ENCODE assay signal across 28 mouse cellular contexts in genomic region chr6:101446720-101447119, GRCm38 (mm10).
DNase-seq lines count a peak whose midpoint lies in the region; ATAC-seq lines count a peak whose summit lies in the region.
"Had no signal": no experiment of that assay in that cellular context is flagged by ENCODE, and none has a peak within 500 bp of the region (broad histone marks: within the 10 kb centered on the region; RNA-seq: fewer than 3 reads in every experiment).

No protein-coding gene starts in this region.

- no peak overlapping the region for H3K9ac ChIP-seq in intestine, embryonic 14.5 days (ENCODE audit: low read length)
- H3K9ac ChIP-seq in intestine, embryonic 16.5 days (ENCODE audit: low read depth, low read length), result no peak overlapping the region
- H3K9ac ChIP-seq: embryonic facial prominence, embryonic 13.5 days; heart, embryonic 13.5 days; hindbrain, embryonic 14.5 days; limb, embryonic 13.5 days; liver, embryonic 12.5 days; liver, postnatal 0 days; neural tube, embryonic 12.5 days had no signal

- no peaks in the 10 kb centered on the region for H3K27me3 ChIP-seq in intestine, embryonic 14.5 days (replicated peaks; ENCODE audit: control insufficient read depth, insufficient read depth, low read length)
- no peaks in the 10 kb centered on the region for H3K27me3 ChIP-seq in intestine, embryonic 16.5 days (replicated peaks; ENCODE audit: control insufficient read depth, insufficient read depth, low read length)
- H3K27me3 ChIP-seq: embryonic facial prominence, embryonic 13.5 days; heart, embryonic 13.5 days; liver, embryonic 12.5 days; neural tube, embryonic 12.5 days had no signal

- DNase-seq in intestine, embryonic 14.5 days (ENCODE audit: low spot score), result no peak
- peak; percentile 4 to 9 for DNase-seq in layer of hippocampus, postnatal 36 days
- DNase-seq in layer of hippocampus, adult 11-12 months (ENCODE audit: low spot score), result no peak
- DNase-seq in right cerebral cortex, adult 18-20 months, result peak; percentile 9
- no peak for DNase-seq in right cerebral cortex, postnatal 10 days (ENCODE audit: low spot score in 2 of 2)
- DNase-seq in adrenal gland, adult (ENCODE audit: inconsistent age in 2 of 2, low spot score in 1 of 2), result no peak
- DNase-seq: cerebellum, adult 8-10 months; cerebellum, postnatal 25 days; embryo, embryonic 11 days; gastrocnemius, postnatal 10 days; heart, postnatal 10 days; kidney, adult 2 months; kidney, postnatal 14 days; liver, postnatal 0 days; lung, postnatal 36 days; thymus, postnatal 4 days had no signal

- WGBS in intestine, embryonic 14.5 days, result 58% methylated on average over 5 of the region's 5 CpGs
- WGBS in intestine, embryonic 16.5 days, result 64% methylated on average over 5 of the region's 5 CpGs

- H3K27ac ChIP-seq in intestine, embryonic 14.5 days (ENCODE audit: low read depth), result no peak overlapping the region
- H3K27ac ChIP-seq in intestine, embryonic 16.5 days (ENCODE audit: low read length), result no peak overlapping the region
- H3K27ac ChIP-seq: embryonic facial prominence, embryonic 13.5 days; heart, embryonic 13.5 days; hindbrain, embryonic 14.5 days; limb, embryonic 13.5 days; liver, embryonic 12.5 days; neural tube, embryonic 12.5 days had no signal

- H3K4me2 ChIP-seq in intestine, embryonic 14.5 days (ENCODE audit: low read length), result no peak overlapping the region
- H3K4me2 ChIP-seq in intestine, embryonic 16.5 days (ENCODE audit: low read depth, low read length), result no peak overlapping the region
- H3K4me2 ChIP-seq: embryonic facial prominence, embryonic 13.5 days; heart, embryonic 13.5 days; hindbrain, embryonic 14.5 days; limb, embryonic 13.5 days; liver, embryonic 12.5 days; midbrain, embryonic 11.5 days; neural tube, embryonic 12.5 days had no signal

- ATAC-seq in intestine, embryonic 14.5 days (replicated peaks; ENCODE audit: low FRiP score, low TSS enrichment, low read depth), result 0 out of 2 replicates have a peak, but pooled peaks have one; percentile 36
- no peak for ATAC-seq in intestine, embryonic 16.5 days
- ATAC-seq: CD4-positive, CD25-positive, alpha-beta regulatory T cell, adult 4 months; forebrain, embryonic 16.5 days; liver, embryonic 12.5 days; liver, postnatal 0 days had no signal

- H3K4me3 ChIP-seq in intestine, embryonic 14.5 days (ENCODE audit: low read depth, low read length), result no peak overlapping the region
- H3K4me3 ChIP-seq in intestine, embryonic 16.5 days (ENCODE audit: low read length), result no peak overlapping the region
- H3K4me3 ChIP-seq: embryonic facial prominence, embryonic 13.5 days; erythroblast, embryonic 14.5 days; heart, embryonic 13.5 days; limb, embryonic 13.5 days; liver, embryonic 12.5 days; myocyte; neural tube, embryonic 12.5 days had no signal

- no peaks in the 10 kb centered on the region; the same call in 1 of the 2 replicates for H3K4me1 ChIP-seq in intestine, embryonic 14.5 days (replicated peaks; ENCODE audit: control insufficient read depth, insufficient read depth, low read length)
- no peaks in the 10 kb centered on the region for H3K4me1 ChIP-seq in intestine, embryonic 16.5 days (ENCODE audit: control insufficient read depth, insufficient read depth, low read length)
- H3K4me1 ChIP-seq: embryonic facial prominence, embryonic 13.5 days; heart, embryonic 13.5 days; limb, embryonic 13.5 days; liver, embryonic 12.5 days; neural tube, embryonic 12.5 days had no signal

- no peaks in the 10 kb centered on the region for H3K36me3 ChIP-seq in intestine, embryonic 14.5 days (ENCODE audit: control insufficient read depth, insufficient read depth, low read length)
- H3K36me3 ChIP-seq in intestine, embryonic 16.5 days (ENCODE audit: control insufficient read depth, insufficient read depth, low read length), result no peaks in the 10 kb centered on the region
- H3K36me3 ChIP-seq: embryonic facial prominence, embryonic 13.5 days; heart, embryonic 13.5 days; limb, embryonic 13.5 days; liver, embryonic 12.5 days; neural tube, embryonic 12.5 days had no signal

- no peaks in the 10 kb centered on the region for H3K9me3 ChIP-seq in intestine, embryonic 14.5 days (ENCODE audit: control insufficient read depth, low read length)
- no peaks in the 10 kb centered on the region for H3K9me3 ChIP-seq in intestine, embryonic 16.5 days (ENCODE audit: control insufficient read depth, low read length)
- H3K9me3 ChIP-seq: embryonic facial prominence, embryonic 13.5 days; heart, embryonic 13.5 days; limb, embryonic 13.5 days; liver, embryonic 12.5 days; neural tube, embryonic 12.5 days had no signal

Comparison
In these comparisons a context has a peak if more than half of its experiments do, and no peak if none do; other contexts are left out.
1. DNase-seq: peak in layer of hippocampus, postnatal 36 days (2 of 2) and right cerebral cortex, adult 18-20 months (single experiment); none in intestine, embryonic 14.5 days (single experiment), layer of hippocampus, adult 11-12 months (single experiment), right cerebral cortex, postnatal 10 days (0 of 2) and adrenal gland, adult (0 of 2).